Mouse (Mus musculus) liver, embryonic 11.5 days (tissue): ENCODE results near the gene March1. TPM values are rescaled to one million over a fixed set of nuclear protein-coding genes. Genes with fewer than 3 reads are reported as not detected.
"Not testable (repeated sequence)": the region's sequence is repeated elsewhere in the genome, so short reads cannot be mapped to it uniquely, and the experiment has no call there.

ENCODE experiments used
- ATAC-seq: fragments of 200-750 bp; cut with Nextera tagmentation; replicated peaks from 2 replicates; pipeline ENCODE4 v1.8.0; 2017; ENCODE audit warnings: moderate number of reproducible peaks, mild to moderate bottlenecking, moderate TSS enrichment, moderate library complexity; ENCODE audit not compliant: low FRiP score
- DNase-seq: peaks from one replicate; pipeline ENCODE4 v3.0.0-alpha.2; 2017; ENCODE audit warnings: low spot score
- H3K27ac ChIP-seq: fragments of 300-500 bp; sonication (generic); 2 replicates; pipeline ENCODE4 v1.5.1; 2014; ENCODE audit warnings: mild to moderate bottlenecking, low read depth, low read length, control low read depth
- H3K27me3 ChIP-seq: fragments of 300-500 bp; sonication (generic); replicated peaks from 2 replicates; pipeline ENCODE4 v1.6.1; 2014; ENCODE audit warnings: low read length, mixed read lengths; ENCODE audit not compliant: control insufficient read depth, insufficient read depth
- H3K36me3 ChIP-seq: fragments of 300-500 bp; sonication (generic); 2 replicates; pipeline ENCODE4 v1.6.1; 2014; ENCODE audit warnings: mild to moderate bottlenecking, low read length, moderate library complexity, mixed read lengths; ENCODE audit not compliant: control insufficient read depth, insufficient read depth
- H3K4me1 ChIP-seq: fragments of 300-500 bp; sonication (generic); replicated peaks from 2 replicates; pipeline ENCODE4 v1.6.1; 2014; ENCODE audit warnings: low read length, mixed read lengths; ENCODE audit not compliant: control insufficient read depth, insufficient read depth
- H3K4me2 ChIP-seq: fragments of 300-500 bp; sonication (generic); 2 replicates; pipeline ENCODE4 v1.6.1; 2014; ENCODE audit warnings: mild to moderate bottlenecking, control low read depth, moderate library complexity
- H3K4me3 ChIP-seq: fragments of 300-500 bp; sonication (generic); 2 replicates; pipeline ENCODE4 v1.5.1; 2014; ENCODE audit warnings: low read depth, low read length, control low read depth
- H3K9ac ChIP-seq: fragments of 300-500 bp; sonication (generic); 2 replicates; pipeline ENCODE4 v1.6.1; 2014; ENCODE audit warnings: low read depth, low read length, control low read depth
- H3K9me3 ChIP-seq: fragments of 300-500 bp; sonication (generic); 2 replicates; pipeline ENCODE4 v1.6.1; 2016; ENCODE audit warnings: low read length, inconsistent platforms, mixed read lengths; ENCODE audit not compliant: control insufficient read depth
- WGBS: fragments of 180-500 bp; shearing (Covaris S2); extraction: QIAGEN DNeasy Blood & Tissue Kit; methylation state at CpG from one replicate; pipeline ENCODE4 v1.1.7; 2014; 5-methylcytosine and 5-hydroxymethylcytosine counted together
- polyA plus RNA-seq: library from polyadenylated mRNA; unstranded; fragments of >200 nt; fragmentation: Nextera tagmentation; extraction: Ambion mirVana; gene quantifications from 2 replicates; pipeline ENCODE4 v1.2.1, GENCODE M21; 2014

The March1 gene
- polyA plus RNA-seq, 1 experiment from 2014 or later, result 0.62 TPM

DNA sequence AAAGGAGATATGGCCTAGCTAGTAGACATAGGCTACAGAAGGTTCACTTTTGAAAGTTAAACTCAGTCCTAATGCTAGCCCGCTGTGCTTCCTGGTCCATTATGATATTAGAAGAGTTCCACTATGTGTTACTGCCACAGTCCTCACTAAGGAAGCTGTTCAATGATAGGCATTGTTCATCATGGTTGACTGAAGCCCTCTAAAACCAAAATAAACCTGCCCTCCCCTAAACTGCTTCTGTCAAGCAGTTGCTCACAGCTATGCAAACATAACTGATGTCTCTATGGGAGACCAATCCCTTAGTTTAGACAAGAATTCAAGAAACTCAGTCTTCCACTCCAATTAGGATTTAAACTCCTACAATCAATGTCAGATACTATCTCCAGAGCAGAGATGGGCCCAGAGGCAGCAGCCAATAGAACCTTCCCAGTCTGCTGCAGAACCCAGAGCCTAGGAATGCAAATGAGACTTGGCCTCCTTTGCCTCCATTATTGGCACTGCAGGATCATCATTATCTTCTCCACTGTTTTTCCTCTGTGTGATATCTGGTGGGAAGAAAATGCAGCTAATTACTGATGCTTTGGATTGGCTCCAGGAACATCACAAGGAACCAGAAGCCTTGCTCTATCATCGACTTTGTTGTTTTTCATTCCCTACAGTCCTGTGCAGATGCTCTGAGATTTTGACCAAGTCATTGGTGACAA is 787.2 kb downstream of the March1 start:
- Histone ChIP-seq H3K9me3 (no peaks in the 10 kb centered on the region), H3K36me3 (no peaks in the 10 kb centered on the region)
- WGBS, result 72% methylated on average over 2 of the region's 2 CpGs

DNA sequence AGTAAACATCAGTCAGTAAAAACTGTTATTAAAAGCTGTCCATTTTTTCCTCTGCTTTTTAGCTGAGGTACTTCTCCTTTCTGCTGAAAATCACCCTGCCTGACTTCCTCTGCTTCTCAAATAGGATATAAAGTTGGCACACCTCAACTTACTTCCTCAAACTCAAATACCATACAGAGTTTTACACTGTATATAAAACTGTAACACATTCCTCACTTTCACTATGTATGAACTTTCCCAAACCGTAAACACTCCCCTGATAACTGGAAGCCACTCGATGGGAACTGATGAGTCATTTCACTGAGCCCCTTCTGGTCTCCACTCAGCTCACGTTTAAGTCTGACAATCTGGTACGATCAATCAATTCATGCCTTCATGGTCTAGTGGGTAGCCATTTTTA is 788.1 kb downstream of the March1 start:
- H3K27ac ChIP-seq, H3K4me3 ChIP-seq, H3K4me1 ChIP-seq, H3K4me2 ChIP-seq, H3K9ac ChIP-seq, H3K27me3 ChIP-seq, DNase-seq, H3K9me3 ChIP-seq, H3K36me3 ChIP-seq, ATAC-seq: not testable (repeated sequence)
- WGBS, result 43% methylated on average over 4 of the region's 4 CpGs

More for the DNA sequence above, 787.2 kb downstream of the March1 start:
- Histone ChIP-seq H3K9ac (no peak overlapping the region), H3K4me3 (no peak overlapping the region), H3K4me1 (no peaks in the 10 kb centered on the region), H3K27ac (no peak overlapping the region), H3K4me2 (no peak overlapping the region), H3K27me3 (no peaks in the 10 kb centered on the region)
- ATAC-seq (no peak), DNase-seq (no peak)

DNA sequence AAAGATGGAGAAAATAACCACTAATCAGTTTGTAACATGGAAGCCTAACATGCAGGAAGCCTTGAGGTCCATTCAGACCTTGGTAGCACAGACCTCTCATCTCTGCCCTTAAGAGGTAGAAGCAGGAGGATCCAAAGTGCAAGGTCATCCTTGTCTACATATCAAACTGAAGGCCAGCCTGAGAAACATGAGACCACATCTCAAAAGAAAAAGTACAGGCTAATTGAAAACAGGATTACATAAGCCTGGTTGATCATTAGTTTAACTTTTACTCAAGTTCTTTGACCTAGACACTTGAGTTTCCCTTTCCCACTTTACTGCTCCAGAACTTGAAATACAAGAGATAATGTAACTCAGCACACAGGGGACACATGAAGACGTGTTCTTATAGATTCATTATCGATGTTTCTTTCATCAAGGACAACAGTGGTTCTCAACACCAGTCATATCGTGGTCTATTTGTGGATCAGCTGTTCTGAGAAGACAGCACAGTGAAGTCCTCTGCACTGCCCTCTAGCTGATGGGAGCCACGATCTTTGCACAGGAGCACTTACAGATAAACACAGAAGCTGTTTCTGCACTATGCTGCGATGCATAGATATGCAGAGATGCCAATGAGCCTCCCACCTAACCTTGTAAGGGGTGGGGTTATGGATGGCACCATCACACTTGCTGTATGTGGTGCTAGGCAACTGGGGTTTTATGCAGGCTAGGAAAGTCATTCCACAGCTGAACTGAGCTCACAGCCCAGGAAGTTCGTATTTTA is 789.1 kb downstream of the March1 start:
- 73% methylated on average over 6 of the region's 6 CpGs for WGBS
- no peaks in the 10 kb centered on the region for H3K27me3 ChIP-seq
- H3K36me3 ChIP-seq, result no peaks in the 10 kb centered on the region
- H3K4me3 ChIP-seq, result no peak overlapping the region
- H3K4me2 ChIP-seq, result no peak overlapping the region
- DNase-seq (no peak), ATAC-seq (peak; percentile 80)
- H3K4me1 ChIP-seq, result no peaks in the 10 kb centered on the region
- H3K27ac ChIP-seq, result no peak overlapping the region
- no peak overlapping the region for H3K9ac ChIP-seq
- no peaks in the 10 kb centered on the region for H3K9me3 ChIP-seq

DNA sequence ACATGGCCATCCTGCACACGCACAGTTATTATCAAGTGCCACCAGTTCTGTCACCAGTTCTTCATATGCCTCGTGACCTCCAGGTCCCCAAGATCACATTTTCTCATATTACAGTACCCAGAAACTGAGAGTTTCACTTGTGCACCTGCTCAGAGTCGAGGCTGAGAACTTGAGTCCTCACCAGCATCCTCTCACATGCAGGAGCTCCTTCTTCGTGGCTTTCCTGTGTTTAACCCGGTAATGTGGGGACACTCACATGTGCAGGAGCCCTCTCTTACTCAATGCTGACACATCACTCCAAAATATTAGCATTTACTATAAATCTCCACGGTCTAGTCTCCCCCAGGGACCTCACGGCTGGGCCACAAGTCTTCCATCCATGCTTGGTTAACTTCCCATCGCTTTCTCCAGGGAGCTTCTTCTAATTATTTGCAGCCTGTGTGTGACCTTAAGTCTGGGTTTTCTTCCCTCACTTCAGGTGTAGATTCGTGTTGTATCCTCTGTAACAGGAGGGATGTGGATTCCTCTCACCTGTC is 792.4 kb downstream of the March1 start:
- no peak overlapping the region for H3K27ac ChIP-seq
- H3K9me3 ChIP-seq, result no peaks in the 10 kb centered on the region
- no peaks in the 10 kb centered on the region for H3K27me3 ChIP-seq
- H3K36me3 ChIP-seq, result no peaks in the 10 kb centered on the region
- no peak overlapping the region for H3K9ac ChIP-seq
- DNase-seq (no peak), ATAC-seq (no peak)
- WGBS, result 70% methylated on average over 9 of the region's 9 CpGs
- no peaks in the 10 kb centered on the region for H3K4me1 ChIP-seq
- H3K4me2 ChIP-seq, result no peak overlapping the region
- H3K4me3 ChIP-seq, result no peak overlapping the region

DNA sequence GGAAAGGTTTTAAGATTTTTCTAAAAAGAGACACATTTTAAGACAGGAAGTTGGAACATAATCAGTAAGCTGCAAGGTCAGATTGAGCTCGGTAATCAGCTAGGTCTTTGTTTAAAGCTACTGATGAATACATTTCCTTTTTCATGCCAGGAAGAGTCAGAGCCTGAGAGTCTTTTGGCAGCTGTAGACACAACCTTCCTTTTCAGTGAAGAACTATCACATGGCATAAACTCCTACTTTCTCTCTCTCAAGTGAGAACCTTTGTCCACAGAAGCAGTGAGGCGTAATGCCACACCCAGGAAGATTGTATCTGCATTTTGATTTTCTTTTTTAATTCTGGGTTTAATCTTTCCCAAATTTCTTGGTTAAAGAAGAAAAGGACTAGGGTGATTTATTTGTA is 795.4 kb downstream of the March1 start:
- H3K4me1 ChIP-seq, result no peaks in the 10 kb centered on the region
- H3K4me2 ChIP-seq, result no peak overlapping the region
- WGBS, result 49% methylated on average over 2 of the region's 2 CpGs
- no peak for ATAC-seq
- no peak overlapping the region for H3K4me3 ChIP-seq
- no peaks in the 10 kb centered on the region for H3K27me3 ChIP-seq
- H3K36me3 ChIP-seq, result no peaks in the 10 kb centered on the region
- no peak overlapping the region for H3K27ac ChIP-seq
- no peaks in the 10 kb centered on the region for H3K9me3 ChIP-seq
- DNase-seq, result no peak
- H3K9ac ChIP-seq, result no peak overlapping the region

DNA sequence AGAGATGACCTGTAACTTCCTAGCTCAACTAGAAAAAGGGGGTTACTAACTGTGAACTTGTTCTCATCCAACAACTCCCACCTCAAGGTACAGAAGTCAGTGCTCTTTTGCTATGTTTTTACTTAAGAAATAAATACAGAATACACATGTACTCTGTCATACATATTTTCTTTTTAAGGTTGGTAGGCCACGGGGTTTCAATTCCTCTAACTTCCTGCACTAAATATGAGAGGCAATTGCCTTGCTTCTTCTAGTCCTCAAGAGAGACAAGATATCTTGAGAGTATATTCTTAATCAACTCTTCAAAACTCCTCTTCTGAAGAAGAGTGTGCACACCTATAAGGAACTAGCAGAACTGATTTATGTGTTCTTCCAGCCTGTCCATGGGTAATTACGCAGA is 797.5 kb downstream of the March1 start:
- Histone ChIP-seq H3K9ac (no peak overlapping the region), H3K9me3 (no peaks in the 10 kb centered on the region), H3K4me1 (no peaks in the 10 kb centered on the region), H3K27ac (no peak overlapping the region), H3K36me3 (no peaks in the 10 kb centered on the region), H3K27me3 (no peaks in the 10 kb centered on the region), H3K4me2 (no peak overlapping the region), H3K4me3 (no peak overlapping the region)
- WGBS, result 74% methylated on average over 2 of the region's 2 CpGs
- DNase-seq, result no peak
- no peak for ATAC-seq

DNA sequence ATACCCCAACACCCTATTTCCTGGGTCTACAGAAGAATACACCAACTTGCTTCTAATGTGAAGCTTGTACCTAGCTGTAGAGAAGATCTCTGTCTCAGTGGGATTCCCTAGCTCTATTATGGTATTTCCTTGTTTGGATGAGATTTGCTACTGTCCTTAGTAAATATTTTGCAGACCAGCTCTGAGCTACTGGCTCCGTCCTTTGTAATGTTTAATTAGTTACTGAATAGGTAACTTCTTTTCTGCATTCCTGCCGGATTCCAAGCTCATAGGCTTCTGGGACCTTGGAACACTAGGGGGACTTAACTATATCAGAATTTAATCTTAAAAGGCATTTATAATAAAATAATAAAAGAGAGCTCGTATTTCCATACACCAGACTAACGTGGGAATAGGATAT is 799.9 kb downstream of the March1 start:
- H3K27me3 ChIP-seq, H3K4me2 ChIP-seq, H3K9me3 ChIP-seq, ATAC-seq, H3K27ac ChIP-seq, H3K9ac ChIP-seq, H3K4me3 ChIP-seq, H3K4me1 ChIP-seq, DNase-seq, H3K36me3 ChIP-seq: not testable (repeated sequence)
- WGBS, result 87% methylated on average over 4 of the region's 4 CpGs

DNA sequence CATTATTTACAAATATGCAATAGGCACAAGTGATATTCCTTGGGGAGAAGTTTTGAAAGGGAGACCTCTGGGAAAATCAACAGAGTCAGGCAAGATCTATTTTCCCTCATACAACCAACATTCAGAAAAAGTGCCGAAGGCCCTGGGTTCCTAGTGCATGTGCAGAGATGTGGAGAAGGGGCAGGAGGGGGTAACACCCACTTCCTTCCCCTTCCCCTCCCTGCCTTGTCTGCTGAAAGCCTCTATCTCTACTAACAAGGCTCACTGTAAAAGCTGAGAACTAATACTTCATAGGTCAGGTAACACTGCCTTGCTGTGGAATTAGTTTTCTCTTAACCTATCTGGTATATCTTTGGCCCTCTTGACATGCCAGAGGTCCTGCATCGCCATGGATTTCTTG is 812.9 kb downstream of the March1 start:
- H3K9ac ChIP-seq, result no peak overlapping the region
- no peak overlapping the region for H3K27ac ChIP-seq

DNA sequence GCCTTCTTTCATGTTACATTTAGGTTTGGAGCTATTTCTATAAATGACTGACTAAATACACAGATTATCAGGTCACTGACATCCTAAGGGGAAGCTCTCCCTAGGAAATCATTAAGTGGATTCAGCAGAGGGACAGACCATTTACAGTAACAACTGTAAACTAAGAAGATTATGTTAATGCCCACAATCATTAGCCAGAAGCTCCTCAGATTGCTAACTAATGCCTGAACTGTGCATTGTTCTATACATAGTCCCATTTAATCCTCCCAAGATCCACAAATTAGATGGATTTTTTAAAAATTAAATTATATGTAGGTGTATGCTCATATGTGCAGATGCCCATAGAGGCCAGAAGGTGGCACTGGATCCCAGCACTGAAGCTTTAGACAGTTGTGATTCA is 815.9 kb downstream of the March1 start:
- Histone ChIP-seq H3K4me3 (no peak overlapping the region), H3K36me3 (no peaks in the 10 kb centered on the region), H3K4me2 (no peak overlapping the region), H3K27ac (no peak overlapping the region), H3K4me1 (no peaks in the 10 kb centered on the region), H3K27me3 (no peaks in the 10 kb centered on the region), H3K9ac (no peak overlapping the region), H3K9me3 (no peaks in the 10 kb centered on the region)
- DNase-seq, result no peak
- ATAC-seq, result no peak

More for the DNA sequence above, 812.9 kb downstream of the March1 start:
- DNase-seq, result no peak
- no peak for ATAC-seq
- Histone ChIP-seq H3K4me3 (no peak overlapping the region), H3K36me3 (no peaks in the 10 kb centered on the region), H3K4me1 (no peaks in the 10 kb centered on the region), H3K27me3 (no peaks in the 10 kb centered on the region), H3K4me2 (no peak overlapping the region), H3K9me3 (no peaks in the 10 kb centered on the region)
- 56% methylated on average over 2 of the region's 2 CpGs for WGBS
